Mouse (Mus musculus) Muller cell, postnatal 12 days (primary cell): Measurements from ENCODE around the gene Tmem120a.
A peak's percentile ranks its signal among the peaks of the same experiment; 100 is the strongest.

Experiments
- DNase-seq: peaks from one replicate; pipeline ENCODE4 v3.0.0-alpha.2; 2015; ENCODE audit errors: inconsistent ontology term

Tmem120a gene

GRCm38 (mm10) chr5:135733071-135733470 is 11.2 kb downstream of the Tmem120a start:
- DNase-seq: no peak

GRCm38 (mm10) chr5:135731322-135731721 is 12.9 kb downstream of the Tmem120a start:
- DNase-seq: no peak

DNA sequence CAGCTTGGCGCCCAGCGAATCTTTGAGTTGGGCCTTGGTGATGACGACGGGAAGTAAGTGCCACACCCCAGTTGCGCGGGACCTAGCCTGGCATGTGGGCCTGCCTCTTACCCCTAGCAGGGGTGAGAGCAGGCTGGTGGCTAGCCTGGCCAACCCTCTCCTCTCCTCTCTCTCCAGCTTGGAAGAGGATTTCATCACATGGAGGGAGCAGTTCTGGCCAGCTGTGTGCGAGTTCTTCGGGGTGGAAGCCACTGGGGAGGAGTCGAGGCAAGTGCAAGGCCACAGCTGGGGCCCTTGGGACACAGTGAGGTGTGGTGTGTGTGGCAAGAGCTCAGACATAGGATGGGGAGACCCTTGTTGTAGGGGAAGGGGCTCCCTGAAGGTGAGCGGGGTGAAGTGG is 13.3 kb downstream of the Tmem120a start:
- no peak for DNase-seq

- DNase-seq: no peak
These were observed 14.0 kb downstream of the Tmem120a start for GRCm38 (mm10) chr5:135730278-135730677.

DNA sequence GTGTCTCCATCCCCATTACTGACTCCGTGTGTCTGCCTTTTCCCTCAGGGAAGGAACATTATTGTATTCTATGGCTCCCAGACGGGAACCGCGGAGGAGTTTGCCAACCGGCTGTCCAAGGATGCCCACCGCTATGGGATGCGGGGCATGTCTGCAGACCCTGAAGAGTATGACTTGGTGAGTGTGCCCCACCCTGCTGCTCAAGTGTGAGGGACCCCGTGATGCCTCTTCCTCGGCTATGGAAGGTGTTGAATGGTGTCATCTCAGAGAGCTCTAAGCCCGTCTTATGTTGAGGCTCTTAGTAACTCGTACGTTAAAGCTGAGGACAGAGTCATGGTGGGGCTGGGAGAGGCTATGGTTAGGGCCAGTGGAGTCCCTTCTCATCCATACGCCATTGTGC is 14.9 kb downstream of the Tmem120a start:
- no peak for DNase-seq

GRCm38 (mm10) chr5:135728361-135728760 is 15.9 kb downstream of the Tmem120a start:
- no peak for DNase-seq

DNA sequence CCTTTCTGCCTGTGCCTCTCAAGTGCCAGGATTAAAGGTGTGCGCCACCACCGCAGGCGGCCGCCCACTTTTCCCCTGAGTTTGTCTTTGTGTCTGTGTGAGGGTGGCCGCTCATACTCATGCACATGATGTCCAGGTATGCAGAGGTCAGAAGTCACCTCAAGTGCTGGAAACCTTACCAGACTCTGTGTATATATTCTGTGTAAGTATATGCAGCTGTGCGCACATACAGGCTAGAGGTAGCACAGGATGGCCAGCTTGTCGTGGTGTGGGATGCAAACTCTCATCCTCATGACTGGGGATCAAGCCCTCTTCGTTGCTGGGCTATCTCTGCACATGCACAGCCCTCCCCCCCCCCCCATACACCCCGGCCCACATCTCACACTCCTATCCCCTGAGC is 16.4 kb downstream of the Tmem120a start:
- DNase-seq: no peak

DNA sequence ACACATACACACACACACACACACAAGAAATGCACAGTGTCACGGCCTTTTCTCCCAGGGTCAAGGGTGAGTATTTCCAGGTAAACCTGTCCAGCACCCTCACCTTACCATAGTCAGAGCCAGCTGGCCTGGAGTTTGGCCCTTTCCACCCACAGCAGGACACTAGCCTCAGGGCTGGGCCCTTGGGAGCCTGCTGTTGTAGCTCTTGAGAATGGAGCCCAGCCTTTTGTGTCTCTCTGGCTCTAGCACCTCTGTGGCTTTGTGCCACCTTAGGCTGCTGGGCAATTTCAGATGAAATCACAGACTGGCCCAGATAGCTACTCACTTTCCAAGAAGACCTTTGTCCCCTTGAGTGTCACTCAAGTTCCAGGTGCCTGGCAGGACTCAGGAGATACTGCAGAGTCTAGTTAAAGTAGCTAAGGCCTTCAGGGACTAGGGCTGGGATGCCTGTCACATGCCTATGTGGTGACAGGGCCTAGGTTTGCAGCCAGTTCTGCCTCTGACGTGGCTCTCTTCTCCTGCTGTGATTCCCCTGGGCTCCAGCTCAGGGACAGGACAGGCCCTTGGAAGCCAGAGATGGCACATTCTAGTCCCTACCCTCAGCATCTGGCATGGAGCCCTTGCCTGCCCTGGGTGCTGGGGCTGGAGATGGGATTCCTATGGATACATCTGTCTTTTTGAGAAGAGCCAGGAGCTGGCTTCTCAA is 17.5 kb downstream of the Tmem120a start:
- DNase-seq: peak; percentile 89

GRCm38 (mm10) chr5:135725991-135726390 is 18.3 kb downstream of the Tmem120a start:
- DNase-seq: no peak

DNA sequence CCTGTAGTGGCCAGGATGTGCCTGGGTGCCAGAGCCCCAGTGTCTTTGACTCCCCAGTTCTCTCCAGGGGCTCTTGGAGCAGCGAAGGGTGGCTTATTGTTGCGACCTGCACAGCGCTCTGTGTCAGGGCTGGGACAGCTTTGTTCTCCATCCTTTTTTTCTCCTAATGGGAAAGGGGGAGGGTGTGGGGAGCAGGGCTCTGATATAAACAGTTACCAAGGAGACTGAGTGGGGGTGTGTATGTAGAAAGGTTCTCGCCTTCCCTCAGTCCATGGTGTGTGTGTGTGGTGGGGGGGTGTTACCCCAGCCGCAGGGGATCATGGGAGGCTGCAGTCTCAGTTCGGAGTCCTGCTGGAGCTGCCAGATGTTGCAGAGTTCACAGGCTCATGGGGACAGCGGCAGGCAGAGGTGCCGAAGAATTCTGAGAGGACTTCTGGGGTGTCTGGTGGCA is 18.8 kb downstream of the Tmem120a start:
- peak; percentile 67 for DNase-seq

DNA sequence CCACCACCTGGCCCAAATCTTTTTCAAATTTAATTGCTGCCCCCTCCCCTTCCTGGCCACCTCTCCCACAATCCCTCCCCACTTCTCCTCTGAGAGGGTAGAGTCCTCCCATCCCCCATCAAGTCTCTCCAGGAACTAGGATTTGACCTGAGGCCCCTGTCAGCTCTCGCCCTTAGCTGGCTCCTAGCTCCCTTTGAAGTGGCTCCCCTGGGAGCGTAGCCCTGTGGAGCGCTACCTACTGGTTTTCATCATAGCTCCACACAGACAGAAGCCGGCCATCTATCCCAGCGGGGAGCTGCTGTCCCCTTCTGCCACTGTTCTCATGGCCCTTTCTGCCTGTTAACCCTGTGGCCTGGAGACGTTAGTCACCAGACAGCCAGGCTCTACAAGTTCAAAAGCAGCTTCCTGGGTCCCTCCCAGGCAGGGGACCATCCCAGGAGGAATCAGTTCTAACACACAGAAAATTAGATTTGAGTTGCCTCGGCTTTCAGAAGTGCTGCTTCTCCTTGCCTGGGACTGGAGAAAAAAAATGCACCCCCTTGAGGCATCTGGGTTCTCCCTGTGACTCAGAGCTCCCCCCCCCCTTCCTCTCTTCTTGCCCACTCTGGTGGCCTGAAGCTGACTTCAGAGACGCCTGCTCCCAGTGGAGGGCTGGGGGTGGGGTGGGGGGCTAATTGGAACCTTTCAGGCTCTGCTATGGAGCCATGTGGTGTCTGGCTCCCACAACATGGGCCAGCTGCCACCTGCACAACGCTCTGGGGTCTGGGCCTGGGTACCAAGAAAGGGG is 19.5 kb downstream of the Tmem120a start:
- DNase-seq: peak; percentile 84

- no peak for DNase-seq
These were observed 21.0 kb downstream of the Tmem120a start for GRCm38 (mm10) chr5:135723165-135723751.

- peak; percentile 90 for DNase-seq
These were observed 22.1 kb downstream of the Tmem120a start for GRCm38 (mm10) chr5:135722121-135722520.

DNA sequence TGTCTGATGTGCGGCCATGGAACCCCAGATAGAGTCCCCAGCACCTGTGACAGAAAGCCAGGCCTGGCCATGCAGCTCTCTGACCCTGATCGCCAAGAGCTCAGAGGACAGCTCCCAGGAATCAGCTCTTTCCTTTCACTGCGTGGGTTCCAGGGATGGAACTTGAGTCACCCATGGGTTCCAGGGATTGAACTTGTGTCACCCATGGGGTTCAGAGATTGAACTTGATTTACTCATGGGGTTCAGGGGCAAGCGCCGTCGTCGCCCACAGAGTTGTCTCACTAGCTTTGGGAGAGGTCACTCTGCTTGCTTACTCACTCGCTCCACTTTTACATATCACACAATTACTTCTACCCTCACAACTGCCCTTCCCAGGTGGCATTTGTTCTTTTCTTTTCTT is 23.2 kb downstream of the Tmem120a start:
- DNase-seq: no peak

GRCm38 (mm10) chr5:135720121-135720520 is 24.1 kb downstream of the Tmem120a start:
- DNase-seq: no peak

- no peak for DNase-seq
These were observed 24.6 kb downstream of the Tmem120a start for GRCm38 (mm10) chr5:135719586-135720120.

- no peak for DNase-seq
These were observed 28.6 kb downstream of the Tmem120a start for GRCm38 (mm10) chr5:135715624-135716023.

DNA sequence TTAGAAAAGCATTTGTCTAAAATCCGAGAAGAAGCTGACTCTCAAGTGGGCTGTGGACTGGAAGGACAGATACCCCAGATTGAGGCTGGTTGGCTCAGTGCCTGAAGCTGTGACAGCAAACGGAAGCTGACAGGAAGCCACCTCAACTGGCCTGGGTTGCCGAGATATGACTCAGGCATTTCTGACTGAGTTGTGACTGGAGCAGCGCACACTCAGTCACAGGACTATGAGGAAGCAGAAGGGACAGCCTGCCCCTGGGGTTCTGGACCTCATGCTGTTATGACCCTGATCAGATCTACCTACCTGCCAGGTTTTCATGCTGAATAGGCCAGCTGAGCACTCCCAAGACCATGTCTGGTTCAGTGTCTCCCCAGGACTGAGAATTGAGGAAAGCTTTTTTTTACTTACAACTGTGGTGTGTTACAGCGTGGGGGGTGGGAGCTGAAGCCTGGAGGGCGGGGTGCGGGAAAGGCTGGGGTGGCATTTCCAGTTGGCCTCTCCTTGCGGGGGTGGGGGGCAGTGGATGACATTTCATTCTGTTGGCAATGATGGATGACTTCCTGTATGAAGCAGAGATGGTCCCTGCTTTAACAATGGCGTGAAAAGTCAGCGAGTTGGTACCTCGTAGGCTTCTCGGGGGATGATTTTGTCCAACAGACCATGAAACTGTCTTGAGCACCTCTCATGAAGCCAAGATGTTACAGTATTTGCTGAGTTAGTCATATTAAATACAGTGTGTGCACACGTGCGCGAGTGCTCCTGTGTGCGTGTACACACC is 30.6 kb downstream of the Tmem120a start:
- DNase-seq: peak; percentile 63

- DNase-seq: no peak
These were observed 31.4 kb downstream of the Tmem120a start for GRCm38 (mm10) chr5:135712803-135713202.

DNA sequence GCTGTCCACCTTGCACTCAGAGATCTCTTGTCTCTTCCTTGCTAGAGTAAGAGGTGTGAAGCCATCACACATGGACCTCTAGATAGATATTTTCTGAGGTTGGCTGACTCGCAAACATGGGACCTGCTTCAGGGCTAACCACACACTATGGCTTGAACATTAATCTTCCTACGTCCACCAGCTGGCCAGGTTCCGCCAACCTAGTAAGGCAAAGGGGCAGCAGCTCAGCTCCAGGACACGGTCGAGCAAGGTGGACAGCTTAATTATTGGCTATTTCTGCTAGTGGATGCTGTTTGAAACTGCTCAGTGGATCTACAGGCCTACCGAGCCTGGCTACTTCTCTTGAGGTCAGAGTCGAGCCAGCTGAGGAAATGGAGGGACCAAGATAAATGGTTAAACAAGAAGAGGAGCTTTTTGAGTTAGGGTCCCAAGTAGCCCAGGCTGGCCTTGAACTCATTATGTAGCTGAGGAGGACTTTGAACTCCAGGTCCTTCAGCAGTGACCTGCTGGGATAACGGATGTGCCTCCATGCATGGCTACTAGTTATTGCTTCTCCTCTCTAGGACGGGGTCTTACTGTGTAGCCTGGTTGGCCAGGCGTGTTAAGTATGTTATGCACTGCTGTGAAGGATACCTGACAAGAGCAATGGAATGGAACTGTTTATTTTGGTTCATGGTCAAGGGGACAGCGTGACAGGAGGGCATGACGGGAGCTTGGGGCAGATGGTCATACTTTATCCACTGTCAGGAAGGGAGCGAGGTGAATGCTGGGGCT is 32.5 kb downstream of the Tmem120a start:
- no peak for DNase-seq
